Mouse (Mus musculus) olfactory bulb, adult 2 months (tissue): ENCODE results near the gene Zfp488.

Experiments
- CTCF ChIP-seq: fragments of 200-500 bp; IDR thresholded peaks from 2 replicates; pipeline ENCODE4 v1.5.1; 2012; ENCODE audit warnings: low read depth, mild to moderate bottlenecking, low read length, moderate library complexity; ENCODE audit not compliant: insufficient read depth
- POLR2A ChIP-seq: fragments of 200-500 bp; IDR thresholded peaks from 2 replicates; pipeline ENCODE4 v1.6.1; 2012; ENCODE audit warnings: mild to moderate bottlenecking, low read depth, low read length, moderate library complexity; ENCODE audit not compliant: insufficient read depth

GRCm38 (mm10) chr14:33993521-33994289 lies 15.1 kb upstream of the Zfp488 start:
- TF ChIP-seq CTCF (no peak), POLR2A (no peak)
